Mouse (Mus musculus): Measurements from ENCODE around the gene Rhox11. TPM values are rescaled to one million over a fixed set of nuclear protein-coding genes. Genes with fewer than 3 reads are reported as not detected.
"Not testable (repeated sequence)": the region's sequence is repeated elsewhere in the genome, so short reads cannot be mapped to it uniquely, and the experiment has no call there.

Gene Rhox11
- total RNA-seq (2015), result not detected in 2 replicates
- total RNA-seq (2017), result not detected in 2 replicates

- no peak for ATAC-seq (replicated peaks; ENCODE audit: poor library complexity)
Observed at GRCm38 (mm10) chrX:38085041-38085440, at the start of gene Rhox11. Rhox11 (minus strand) TSS chrX:38085141.

- no peak for ATAC-seq (replicated peaks; ENCODE audit: poor library complexity)
Observed at GRCm38 (mm10) chrX:38121478-38121877, 36.5 kb upstream of the Rhox11 start.

GRCm38 (mm10) chrX:38120982-38121381, 36.0 kb upstream of the Rhox11 start, which contains the start of gene Rhox13:
Rhox13 (plus strand) TSS chrX:38121219.
- no peak for ATAC-seq (replicated peaks; ENCODE audit: poor library complexity)

GRCm38 (mm10) chrX:38110807-38111206, 25.9 kb upstream of the Rhox11 start, which contains the start of gene Rhox12:
Rhox12 (minus strand) TSS chrX:38110907.
- no peak for ATAC-seq (replicated peaks; ENCODE audit: poor library complexity)

- ATAC-seq (replicated peaks; ENCODE audit: poor library complexity), result 0 out of 2 replicates have a peak, but pooled peaks have one; percentile 57
Observed at GRCm38 (mm10) chrX:38084226-38084625, 715 bp downstream of the Rhox11 start.

GRCm38 (mm10) chrX:38066175-38066574, 18.8 kb downstream of the Rhox11 start, which contains the start of gene Rhox10:
Rhox10 (plus strand) TSS chrX:38066475.
- ATAC-seq (replicated peaks; ENCODE audit: poor library complexity), result no peak

- no peak for ATAC-seq (replicated peaks; ENCODE audit: poor library complexity)
Observed at GRCm38 (mm10) chrX:38061544-38061943, 23.4 kb downstream of the Rhox11 start.

GRCm38 (mm10) chrX:38043014-38043413, 41.9 kb downstream of the Rhox11 start, which contains the start of gene Btg1-ps2:
Btg1-ps2 (minus strand) TSS chrX:38043114.
- not testable (repeated sequence) for ATAC-seq (replicated peaks; ENCODE audit: poor library complexity)

GRCm38 (mm10) chrX:38039666-38040065, 45.3 kb downstream of the Rhox11 start:
- no peak for ATAC-seq (replicated peaks; ENCODE audit: poor library complexity)

GRCm38 (mm10) chrX:38033841-38034240, 51.1 kb downstream of the Rhox11 start:
- no peak for ATAC-seq (replicated peaks; ENCODE audit: poor library complexity)

Other genes with a start within 250 kb of the Rhox11 start
- not detected in 2 replicates for gene Rhox8, start 206.2 kb downstream of the Rhox11 start, total RNA-seq (2015)
- not detected in 2 replicates for gene Rhox8, start 206.2 kb downstream of the Rhox11 start, total RNA-seq (2017)
- not detected in 2 replicates for gene Rhox7b, start 187.9 kb downstream of the Rhox11 start, total RNA-seq (2015)
- not detected in 2 replicates for gene Rhox7b, start 187.9 kb downstream of the Rhox11 start, total RNA-seq (2017)
- not detected in 2 replicates for gene Rhox9, start 183.4 kb downstream of the Rhox11 start, total RNA-seq (2015)
- not detected in 2 replicates for gene Rhox9, start 183.4 kb downstream of the Rhox11 start, total RNA-seq (2017)
- gene Btg1-ps1, start 66.3 kb downstream of the Rhox11 start, total RNA-seq (2015), result not detected in 2 replicates
- not detected in 2 replicates for gene Btg1-ps1, start 66.3 kb downstream of the Rhox11 start, total RNA-seq (2017)
- not detected in 2 replicates for gene Btg1-ps2, start 42.0 kb downstream of the Rhox11 start, total RNA-seq (2015)
- gene Btg1-ps2, start 42.0 kb downstream of the Rhox11 start, total RNA-seq (2017), result not detected in 2 replicates
- not detected in 2 replicates for gene Rhox10, start 18.7 kb downstream of the Rhox11 start, total RNA-seq (2015)
- not detected in 2 replicates for gene Rhox10, start 18.7 kb downstream of the Rhox11 start, total RNA-seq (2017)
- gene Rhox12, start 25.8 kb upstream of the Rhox11 start, total RNA-seq (2015), result not detected in 2 replicates
- gene Rhox12, start 25.8 kb upstream of the Rhox11 start, total RNA-seq (2017), result not detected in 2 replicates
- not detected in 2 replicates for gene Rhox13, start 36.1 kb upstream of the Rhox11 start, total RNA-seq (2015)
- not detected in 2 replicates for gene Rhox13, start 36.1 kb upstream of the Rhox11 start, total RNA-seq (2017)
- gene Zbtb33, start 104.7 kb upstream of the Rhox11 start, total RNA-seq (2015), result 27.1 and 31.2 TPM in 2 replicates
- 17.4 and 21.7 TPM in 2 replicates for gene Zbtb33, start 104.7 kb upstream of the Rhox11 start, total RNA-seq (2017)
- not detected in 2 replicates for gene Tmem255a, start 167.3 kb upstream of the Rhox11 start, total RNA-seq (2015)
- 0.07 and 0.21 TPM in 2 replicates for gene Tmem255a, start 167.3 kb upstream of the Rhox11 start, total RNA-seq (2017)
- not detected in 2 replicates for gene Atp1b4, start 231.0 kb upstream of the Rhox11 start, total RNA-seq (2015)
- not detected in 2 replicates for gene Atp1b4, start 231.0 kb upstream of the Rhox11 start, total RNA-seq (2017)